Mouse (Mus musculus) small intestine, adult 2 months (tissue): ENCODE data around the gene BC030499. TPM values are rescaled to one million over a fixed set of nuclear protein-coding genes. Genes with fewer than 3 reads are reported as not detected.
A peak's percentile ranks its signal among the peaks of the same experiment; 100 is the strongest.

Source experiments
- H3K27ac ChIP-seq: fragments of 200-500 bp; 2 replicates; pipeline ENCODE4 v1.5.1; 2012; ENCODE audit warnings: low read depth, low read length, control low read depth, inconsistent platforms; ENCODE audit not compliant: insufficient read depth
- H3K27me3 ChIP-seq: fragments of 200-500 bp; 2 replicates; pipeline ENCODE4 v1.6.1; 2012; ENCODE audit warnings: mild to moderate bottlenecking, moderate library complexity, low read length, inconsistent platforms; ENCODE audit not compliant: control insufficient read depth, insufficient read depth
- H3K36me3 ChIP-seq: fragments of 200-500 bp; 2 replicates; pipeline ENCODE4 v1.6.1; 2012; ENCODE audit warnings: mild to moderate bottlenecking, low read length, control low read depth, inconsistent platforms; ENCODE audit not compliant: control insufficient read depth, insufficient read depth
- H3K4me1 ChIP-seq: fragments of 200-500 bp; 2 replicates; pipeline ENCODE4 v1.6.1; 2012; ENCODE audit warnings: low read length, inconsistent platforms, mixed read lengths; ENCODE audit not compliant: control insufficient read depth, insufficient read depth, insufficient read length
- H3K4me3 ChIP-seq: fragments of 200-500 bp; 2 replicates; pipeline ENCODE4 v1.5.1; 2012; ENCODE audit warnings: low read depth, mild to moderate bottlenecking, control low read depth, inconsistent platforms, low read length, moderate library complexity
- CTCF ChIP-seq: fragments of 200-500 bp; IDR thresholded peaks from 2 replicates; pipeline ENCODE4 v1.5.1; 2012; ENCODE audit warnings: low read depth, mild to moderate bottlenecking, control low read depth, inconsistent platforms, low read length, moderate library complexity, mixed read lengths; ENCODE audit not compliant: insufficient replicate concordance, insufficient read length; ENCODE audit errors: extremely low read depth
- POLR2A ChIP-seq: fragments of 200-500 bp; IDR thresholded peaks from 2 replicates; pipeline ENCODE4 v1.6.1; 2012; ENCODE audit warnings: low read depth, mild to moderate bottlenecking, control low read depth, inconsistent platforms, low read length, moderate library complexity
- WGBS: fragments of 180-500 bp; shearing (Covaris S2); methylation state at CpG from one replicate; pipeline ENCODE4 v1.1.7; 2018; 5-methylcytosine and 5-hydroxymethylcytosine counted together
- polyA plus RNA-seq: library from polyadenylated mRNA; depleted of rRNA; stranded (reverse); fragments of >200 nt; gene quantifications from 2 replicates; pipeline ENCODE4 v1.2.3, GENCODE M21; 2012; rRNA removed

Gene BC030499
- 0.14 and 0.18 TPM in 2 replicates for polyA plus RNA-seq

- H3K36me3 ChIP-seq, result peaks cover 48% of the 10 kb centered on the region
- 0 out of 2 replicates have a peak within 1 kb of the TSS, but pooled peaks have one; percentile 11 for H3K27ac ChIP-seq
- TF ChIP-seq POLR2A (no peak), CTCF (no peak)
- peaks cover 6% of the 10 kb centered on the region; the same call in 1 of the 2 replicates for H3K4me1 ChIP-seq
- 91% methylated on average over 4 of the region's 4 CpGs for WGBS
- H3K27me3 ChIP-seq, result no peaks in the 10 kb centered on the region
- no peak within 1 kb of the TSS for H3K4me3 ChIP-seq
Observed at GRCm38 (mm10) chr11:78290654-78291053, at the start of gene BC030499. BC030499 (plus strand) TSS chr11:78290841.

DNA sequence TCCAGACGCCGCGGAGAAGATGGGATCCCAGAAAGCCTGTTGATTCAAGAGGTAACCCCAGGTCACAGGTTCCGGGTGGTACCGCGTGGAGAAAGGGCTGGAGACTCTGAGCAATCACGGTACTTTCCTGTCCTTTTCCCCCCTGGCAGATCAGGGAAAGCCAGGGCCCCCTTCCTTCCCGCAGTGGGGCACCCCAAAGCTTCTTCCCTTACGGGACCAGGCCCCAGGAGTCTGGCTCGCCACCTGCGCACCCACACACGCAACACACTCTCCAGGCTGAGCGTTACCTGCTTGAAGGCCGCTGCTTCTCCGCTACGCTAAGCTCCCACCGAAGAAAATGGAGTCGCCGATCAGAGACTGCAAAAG is 45.4 kb upstream of the BC030499 start:
- H3K27ac ChIP-seq, result peak overlapping the region; percentile 97
- H3K27me3 ChIP-seq, result no peaks in the 10 kb centered on the region
- H3K4me3 ChIP-seq, result peak overlapping the region; percentile 83
- H3K4me1 ChIP-seq, result peaks cover 8% of the 10 kb centered on the region; the same call in 1 of the 2 replicates
- WGBS, result under 1% methylated on average over 19 of the region's 19 CpGs
- H3K36me3 ChIP-seq, result peaks cover 4% of the 10 kb centered on the region; the same call in 1 of the 2 replicates
- no peak for TF ChIP-seq CTCF
- no peak for TF ChIP-seq POLR2A

GRCm38 (mm10) chr11:78245627-78246317 is 44.9 kb upstream of the BC030499 start, which contains the start of the genes Sdf2 and Supt6:
Sdf2 (plus strand) TSS chr11:78245746.
Supt6 (minus strand) TSS chr11:78245987.
- H3K27ac ChIP-seq, result peak within 1 kb of the TSS; percentile 97
- under 1% methylated on average over 50 of the region's 50 CpGs for WGBS
- H3K27me3 ChIP-seq, result no peaks in the 10 kb centered on the region
- H3K36me3 ChIP-seq, result no peaks in the 10 kb centered on the region; the same call in 1 of the 2 replicates
- peaks cover 8% of the 10 kb centered on the region; the same call in 1 of the 2 replicates for H3K4me1 ChIP-seq
- peak within 1 kb of the TSS; percentile 83 for H3K4me3 ChIP-seq
- TF ChIP-seq CTCF (0 out of 2 replicates have a peak, but pooled peaks have one; percentile 9), POLR2A (peak; percentile 75)

DNA sequence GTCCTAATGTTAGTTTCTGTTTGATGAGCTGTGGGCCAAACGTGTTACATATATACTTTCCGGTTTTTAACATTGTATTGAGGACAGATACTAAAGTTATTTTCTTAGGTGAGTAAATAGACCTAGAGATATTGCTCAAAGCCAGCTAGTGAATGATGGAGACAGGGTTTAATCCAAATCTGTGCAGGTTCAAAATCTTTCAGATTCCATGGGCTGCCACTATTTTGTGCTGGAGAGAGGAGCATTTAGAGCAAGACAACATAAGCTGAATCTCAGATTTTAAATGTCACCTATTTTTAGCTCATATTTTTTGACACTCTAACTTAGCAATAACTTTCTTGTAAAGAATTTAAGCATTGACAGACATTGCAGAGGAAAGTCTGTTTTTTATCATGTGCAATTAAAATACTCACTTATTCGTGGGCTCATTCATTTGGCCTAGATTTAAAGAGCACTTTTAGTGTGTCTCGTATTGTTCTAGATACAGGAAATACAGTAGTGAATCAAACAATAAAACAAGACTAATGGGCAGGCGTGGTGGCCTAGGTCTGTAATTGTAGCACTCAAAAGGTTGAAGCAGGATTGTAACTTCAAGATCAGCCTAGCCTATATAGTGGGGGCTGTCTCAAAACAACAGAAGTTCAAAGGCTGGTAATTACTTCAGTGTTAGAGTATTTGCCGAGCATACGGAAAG is 44.2 kb upstream of the BC030499 start:
- no peak for TF ChIP-seq POLR2A
- TF ChIP-seq CTCF, result no peak
- WGBS, result 12% methylated on average over 7 of the region's 7 CpGs
- Histone ChIP-seq H3K4me3 (peak overlapping the region; percentile 83), H3K36me3 (0 out of 2 replicates have a peak, but pooled peaks cover 1% of the 10 kb centered on the region), H3K27ac (peak overlapping the region; percentile 97; the same call in 1 of the 2 replicates), H3K4me1 (peaks cover 8% of the 10 kb centered on the region; the same call in 1 of the 2 replicates), H3K27me3 (no peaks in the 10 kb centered on the region)

- peaks cover 8% of the 10 kb centered on the region; the same call in 1 of the 2 replicates for H3K4me1 ChIP-seq
Observed at GRCm38 (mm10) chr11:78247012-78247348, 43.7 kb upstream of the BC030499 start.

GRCm38 (mm10) chr11:78247727-78248140 is 42.9 kb upstream of the BC030499 start:
- WGBS, result 63% methylated on average over 4 of the region's 4 CpGs
- Histone ChIP-seq H3K36me3 (peaks cover 9% of the 10 kb centered on the region), H3K27me3 (no peaks in the 10 kb centered on the region), H3K4me3 (no peak overlapping the region), H3K27ac (no peak overlapping the region), H3K4me1 (peaks cover 8% of the 10 kb centered on the region; the same call in 1 of the 2 replicates)
- TF ChIP-seq CTCF, result no peak
- no peak for TF ChIP-seq POLR2A

More at GRCm38 (mm10) chr11:78247012-78247348, 43.7 kb upstream of the BC030499 start:
- Histone ChIP-seq H3K27me3 (no peaks in the 10 kb centered on the region), H3K27ac (no peak overlapping the region), H3K36me3 (peaks cover 3% of the 10 kb centered on the region), H3K4me3 (no peak overlapping the region)
- 20% methylated on average over 3 of the region's 3 CpGs for WGBS
- no peak for TF ChIP-seq CTCF
- no peak for TF ChIP-seq POLR2A

GRCm38 (mm10) chr11:78256618-78257017 is 34.0 kb upstream of the BC030499 start:
- WGBS, result 93% methylated on average over 1 of the region's 1 CpGs
- TF ChIP-seq CTCF (no peak), POLR2A (no peak)

More at GRCm38 (mm10) chr11:78256618-78257017, 34.0 kb upstream of the BC030499 start:
- Histone ChIP-seq H3K36me3 (peaks cover 16% of the 10 kb centered on the region), H3K27me3 (no peaks in the 10 kb centered on the region), H3K27ac (no peak overlapping the region), H3K4me1 (peaks cover 8% of the 10 kb centered on the region; the same call in 1 of the 2 replicates), H3K4me3 (no peak overlapping the region)
